Mouse (Mus musculus) limb, embryonic 15.5 days (tissue): ENCODE results near the gene Pik3c2g. TPM values are rescaled to one million over a fixed set of nuclear protein-coding genes. Genes with fewer than 3 reads are reported as not detected.

Source experiments
- ATAC-seq: fragments of 200-750 bp; cut with Nextera tagmentation; 2 replicates; pipeline ENCODE4 v1.8.0; 2017; ENCODE audit warnings: low read depth, moderate TSS enrichment; ENCODE audit not compliant: insufficient number of reproducible peaks, low FRiP score, low TSS enrichment
- H3K27ac ChIP-seq: fragments of 300-500 bp; sonication (generic); 2 replicates; pipeline ENCODE4 v1.5.1; 2015; ENCODE audit warnings: moderate library complexity, mild to moderate bottlenecking, inconsistent platforms
- H3K27me3 ChIP-seq: fragments of 300-500 bp; sonication (generic); 2 replicates; pipeline ENCODE4 v1.6.1; 2015; ENCODE audit warnings: inconsistent platforms
- H3K36me3 ChIP-seq: fragments of 300-500 bp; sonication (generic); 2 replicates; pipeline ENCODE4 v1.6.1; 2015; ENCODE audit warnings: inconsistent platforms
- H3K4me1 ChIP-seq: fragments of 300-500 bp; sonication (generic); 2 replicates; pipeline ENCODE4 v1.6.1; 2015; ENCODE audit warnings: inconsistent platforms
- H3K4me2 ChIP-seq: fragments of 300-500 bp; sonication (generic); 2 replicates; pipeline ENCODE4 v1.6.1; 2015; ENCODE audit warnings: mild to moderate bottlenecking, inconsistent platforms
- H3K4me3 ChIP-seq: fragments of 300-500 bp; sonication (generic); 2 replicates; pipeline ENCODE4 v1.5.1; 2015; ENCODE audit warnings: mild to moderate bottlenecking, inconsistent platforms
- H3K9ac ChIP-seq: fragments of 300-500 bp; sonication (generic); 2 replicates; pipeline ENCODE4 v1.6.1; 2015; ENCODE audit warnings: inconsistent platforms
- H3K9me3 ChIP-seq: fragments of 300-500 bp; sonication (generic); 2 replicates; pipeline ENCODE4 v1.6.1; 2016; ENCODE audit warnings: inconsistent platforms
- WGBS: fragments of 180-500 bp; shearing (Covaris S2); methylation state at CpG from one replicate; pipeline ENCODE4 v1.1.7; 2015; 5-methylcytosine and 5-hydroxymethylcytosine counted together
- polyA plus RNA-seq: library from polyadenylated mRNA; unstranded; fragments of >200 nt; fragmentation: Nextera tagmentation; extraction: Ambion mirVana; gene quantifications from 2 replicates; pipeline ENCODE4 v1.2.1, GENCODE M21; 2015

Gene Pik3c2g
- polyA plus RNA-seq, 1 experiment from 2014 or later: 2.0 TPM

GRCm38 (mm10) chr6:139592081-139592480 lies 5.1 kb downstream of the Pik3c2g start:
- 34% methylated on average over 3 of the region's 3 CpGs for whole genome bisulfite sequencing

GRCm38 (mm10) chr6:139596433-139596832 lies 9.4 kb downstream of the Pik3c2g start:
- Histone ChIP-seq H3K4me2 (no peak overlapping the region), H3K9me3 (no peaks in the 10 kb centered on the region), H3K27me3 (no peaks in the 10 kb centered on the region), H3K4me1 (no peaks in the 10 kb centered on the region), H3K27ac (no peak overlapping the region), H3K9ac (no peak overlapping the region), H3K36me3 (no peaks in the 10 kb centered on the region), H3K4me3 (no peak overlapping the region)
- WGBS: 57% methylated on average over 2 of the region's 2 CpGs
- ATAC-seq: no peak

More at GRCm38 (mm10) chr6:139592081-139592480, 5.1 kb downstream of the Pik3c2g start:
- H3K36me3 ChIP-seq: no peaks in the 10 kb centered on the region
- H3K4me1 ChIP-seq: no peaks in the 10 kb centered on the region
- no peak overlapping the region for H3K9ac ChIP-seq
- no peak for ATAC-seq
- H3K27ac ChIP-seq: no peak overlapping the region
- H3K4me3 ChIP-seq: no peak overlapping the region
- H3K4me2 ChIP-seq: no peak overlapping the region
- no peaks in the 10 kb centered on the region for H3K9me3 ChIP-seq
- H3K27me3 ChIP-seq: peaks cover 4% of the 10 kb centered on the region; the same call in 1 of the 2 replicates

GRCm38 (mm10) chr6:139599216-139599615 lies 12.2 kb downstream of the Pik3c2g start:
- Histone ChIP-seq H3K27ac (no peak overlapping the region; the same call in 1 of the 2 replicates), H3K27me3 (no peaks in the 10 kb centered on the region), H3K36me3 (no peaks in the 10 kb centered on the region), H3K9me3 (no peaks in the 10 kb centered on the region), H3K4me1 (no peaks in the 10 kb centered on the region), H3K4me3 (no peak overlapping the region), H3K4me2 (no peak overlapping the region), H3K9ac (no peak overlapping the region)
- 70% methylated on average over 1 of the region's 1 CpGs for WGBS
- no peak for ATAC-seq

- Histone ChIP-seq H3K4me1 (no peaks in the 10 kb centered on the region), H3K9me3 (no peaks in the 10 kb centered on the region), H3K9ac (no peak overlapping the region), H3K36me3 (no peaks in the 10 kb centered on the region), H3K27me3 (no peaks in the 10 kb centered on the region), H3K27ac (no peak overlapping the region), H3K4me3 (no peak overlapping the region), H3K4me2 (no peak overlapping the region)
- WGBS: 82% methylated on average over 4 of the region's 4 CpGs
- ATAC-seq: no peak
Measured at GRCm38 (mm10) chr6:139618774-139619173, 31.8 kb downstream of the Pik3c2g start.

- Histone ChIP-seq H3K9me3 (no peaks in the 10 kb centered on the region), H3K27ac (no peak overlapping the region), H3K4me1 (no peaks in the 10 kb centered on the region), H3K27me3 (no peaks in the 10 kb centered on the region), H3K9ac (no peak overlapping the region), H3K4me3 (no peak overlapping the region), H3K36me3 (no peaks in the 10 kb centered on the region), H3K4me2 (no peak overlapping the region)
- no peak for ATAC-seq
Measured at GRCm38 (mm10) chr6:139624756-139625155, 37.7 kb downstream of the Pik3c2g start.

- no peak overlapping the region for H3K9ac ChIP-seq
- no peak overlapping the region for H3K4me3 ChIP-seq
- no peaks in the 10 kb centered on the region for H3K36me3 ChIP-seq
- ATAC-seq: no peak
- H3K9me3 ChIP-seq: no peaks in the 10 kb centered on the region
- no peaks in the 10 kb centered on the region for H3K27me3 ChIP-seq
- H3K27ac ChIP-seq: no peak overlapping the region
- WGBS: 86% methylated on average over 3 of the region's 3 CpGs
- no peaks in the 10 kb centered on the region for H3K4me1 ChIP-seq
- H3K4me2 ChIP-seq: no peak overlapping the region
Measured at GRCm38 (mm10) chr6:139634561-139634960, 47.5 kb downstream of the Pik3c2g start.

GRCm38 (mm10) chr6:139655399-139655798 lies 68.4 kb downstream of the Pik3c2g start:
- ATAC-seq: no peak
- H3K9me3 ChIP-seq: no peaks in the 10 kb centered on the region
- H3K4me2 ChIP-seq: no peak overlapping the region
- H3K9ac ChIP-seq: no peak overlapping the region
- no peak overlapping the region for H3K4me3 ChIP-seq
- H3K27me3 ChIP-seq: no peaks in the 10 kb centered on the region
- WGBS: 34% methylated on average over 4 of the region's 4 CpGs
- H3K4me1 ChIP-seq: no peaks in the 10 kb centered on the region
- H3K36me3 ChIP-seq: no peaks in the 10 kb centered on the region
- H3K27ac ChIP-seq: no peak overlapping the region

- 59% methylated on average over 1 of the region's 1 CpGs for WGBS
- Histone ChIP-seq H3K36me3 (no peaks in the 10 kb centered on the region), H3K9ac (no peak overlapping the region), H3K4me1 (no peaks in the 10 kb centered on the region), H3K27me3 (no peaks in the 10 kb centered on the region), H3K9me3 (no peaks in the 10 kb centered on the region), H3K27ac (no peak overlapping the region), H3K4me2 (no peak overlapping the region), H3K4me3 (no peak overlapping the region)
- no peak for ATAC-seq
Measured at GRCm38 (mm10) chr6:139662462-139662861, 75.4 kb downstream of the Pik3c2g start.

GRCm38 (mm10) chr6:139718416-139718984 lies 131.5 kb downstream of the Pik3c2g start:
- H3K4me1 ChIP-seq: no peaks in the 10 kb centered on the region
- H3K4me2 ChIP-seq: no peak overlapping the region
- no peak overlapping the region for H3K9ac ChIP-seq
- no peaks in the 10 kb centered on the region for H3K27me3 ChIP-seq
- H3K4me3 ChIP-seq: no peak overlapping the region
- WGBS: 79% methylated on average over 3 of the region's 3 CpGs
- no peak for ATAC-seq
- H3K9me3 ChIP-seq: no peaks in the 10 kb centered on the region
- no peaks in the 10 kb centered on the region for H3K36me3 ChIP-seq
- no peak overlapping the region for H3K27ac ChIP-seq

- 69% methylated on average over 13 of the region's 13 CpGs for WGBS
- no peak for ATAC-seq
- Histone ChIP-seq H3K9me3 (no peaks in the 10 kb centered on the region), H3K4me2 (no peak overlapping the region), H3K27me3 (no peaks in the 10 kb centered on the region), H3K9ac (no peak overlapping the region), H3K4me1 (no peaks in the 10 kb centered on the region), H3K36me3 (no peaks in the 10 kb centered on the region), H3K4me3 (no peak overlapping the region), H3K27ac (no peak overlapping the region)
Measured at GRCm38 (mm10) chr6:139719639-139720221, 132.7 kb downstream of the Pik3c2g start.

- Histone ChIP-seq H3K4me3 (no peak overlapping the region), H3K4me2 (no peak overlapping the region), H3K9ac (no peak overlapping the region), H3K9me3 (no peaks in the 10 kb centered on the region), H3K36me3 (no peaks in the 10 kb centered on the region), H3K27ac (no peak overlapping the region), H3K27me3 (no peaks in the 10 kb centered on the region), H3K4me1 (no peaks in the 10 kb centered on the region)
- 83% methylated on average over 9 of the region's 9 CpGs for WGBS
- no peak for ATAC-seq
Measured at GRCm38 (mm10) chr6:139735708-139736626, 148.9 kb downstream of the Pik3c2g start.

- no peak for ATAC-seq
- H3K36me3 ChIP-seq: no peaks in the 10 kb centered on the region
- no peak overlapping the region for H3K4me3 ChIP-seq
- WGBS: 45% methylated on average over 5 of the region's 5 CpGs
- no peak overlapping the region for H3K9ac ChIP-seq
- no peak overlapping the region for H3K27ac ChIP-seq
- no peaks in the 10 kb centered on the region for H3K9me3 ChIP-seq
- no peaks in the 10 kb centered on the region for H3K27me3 ChIP-seq
- H3K4me2 ChIP-seq: no peak overlapping the region
- H3K4me1 ChIP-seq: no peaks in the 10 kb centered on the region
Measured at GRCm38 (mm10) chr6:139738350-139738749, 151.3 kb downstream of the Pik3c2g start.
